Mouse (Mus musculus): Measurements from ENCODE around the gene Ppp1ca. TPM values are rescaled to one million over a fixed set of nuclear protein-coding genes. Genes with fewer than 3 reads are reported as not detected.
A peak's percentile ranks its signal among the peaks of the same experiment; 100 is the strongest.

Gene Ppp1ca
- polyA plus RNA-seq, 1 experiment, result 897 TPM

DNA sequence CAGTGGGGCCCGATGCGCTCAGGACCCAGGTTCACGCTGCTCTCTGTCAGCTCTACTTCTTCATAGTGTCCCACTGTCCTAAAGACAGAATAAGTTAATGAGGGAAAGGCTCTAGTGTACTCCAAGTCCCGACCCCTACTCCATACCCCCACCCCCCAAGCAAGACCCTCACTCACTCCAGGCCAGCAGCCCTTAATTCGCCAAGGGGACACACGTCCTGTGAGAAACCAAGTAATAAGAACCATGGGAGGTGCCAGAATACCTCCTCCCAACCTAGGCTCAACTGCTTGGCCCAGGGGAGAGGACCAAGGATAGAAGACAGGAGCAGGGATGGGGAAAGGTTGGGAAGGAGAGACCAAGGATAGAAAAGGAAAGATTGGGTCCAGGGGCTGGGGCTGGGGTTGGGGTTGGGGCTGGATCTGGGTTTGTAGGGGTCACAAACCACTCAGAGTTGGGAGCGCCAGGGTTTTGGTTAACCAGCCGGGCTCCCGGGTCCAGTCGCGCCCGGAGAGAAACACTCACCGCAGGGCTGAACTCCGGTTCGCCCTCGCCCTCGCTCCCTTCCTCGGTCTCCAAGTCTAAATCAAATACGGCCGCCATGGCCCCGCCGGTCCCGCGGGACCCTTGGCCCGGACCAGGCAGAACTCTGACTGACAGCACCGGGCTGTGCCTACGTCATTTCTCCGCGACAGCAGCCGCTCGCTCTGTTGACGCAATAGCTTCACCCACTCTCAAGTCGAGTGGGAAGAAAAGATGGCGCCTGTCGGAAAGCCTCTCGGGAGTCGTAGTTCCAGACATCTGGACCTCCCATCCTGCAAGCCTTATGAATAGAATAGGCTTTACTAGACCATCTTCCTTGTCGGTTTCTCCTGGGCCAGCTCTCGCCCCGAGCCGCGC lies 29.0 kb upstream of the Ppp1ca start, which contains the start of gene Rps6kb2:
Rps6kb2 (minus strand) TSS at position 709 of the 897 bp plus-strand sequence.
- peak; percentile 92 for DNase-seq
- Histone ChIP-seq H3K4me3 (ENCODE audit: control insufficient read depth, insufficient read depth, low read length) (peak within 1 kb of the TSS; percentile 66), H3K27me3 (ENCODE audit: control insufficient read depth, insufficient read depth, low read length) (no peaks in the 10 kb centered on the region), H3K4me1 (replicated peaks; ENCODE audit: control insufficient read depth, insufficient read depth, low read length) (peaks cover 9% of the 10 kb centered on the region), H3K36me3 (ENCODE audit: control insufficient read depth, insufficient read depth, low read length) (no peaks in the 10 kb centered on the region), H3K27ac (ENCODE audit: control insufficient read depth, insufficient read depth, low read length) (0 out of 2 replicates have a peak within 1 kb of the TSS, but pooled peaks have one; percentile 6)
- TF ChIP-seq CTCF (IDR thresholded peaks at IDR 0.05; ENCODE audit: borderline replicate concordance, control insufficient read depth, extremely low read depth, insufficient read depth, low read length, poor library complexity) (no peak), POLR2A (IDR thresholded peaks at IDR 0.05; ENCODE audit: control insufficient read depth, extremely low read depth, insufficient read depth, low read length, poor library complexity) (0 out of 2 replicates have a peak, but pooled peaks have one; percentile 39)
- 8% methylated on average over 42 of the region's 42 CpGs for WGBS

DNA sequence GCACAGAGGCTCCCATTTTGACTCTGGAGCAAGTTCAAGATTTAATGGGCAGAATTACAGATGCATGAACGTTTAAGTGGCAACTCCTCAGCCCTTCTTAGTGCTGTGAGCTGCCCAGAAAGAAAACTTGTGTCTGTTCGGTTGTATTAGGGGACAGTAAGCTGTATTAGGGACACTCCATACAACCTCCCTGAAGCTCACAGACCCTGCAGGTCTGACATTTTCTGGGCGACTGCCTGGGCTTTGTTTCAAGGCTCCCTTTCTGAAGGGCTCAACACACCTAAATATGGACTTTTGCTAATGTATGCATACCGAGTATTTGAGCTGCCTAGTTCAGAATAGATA lies 28.4 kb upstream of the Ppp1ca start:
- Histone ChIP-seq H3K27me3 (ENCODE audit: control insufficient read depth, insufficient read depth, low read length) (no peaks in the 10 kb centered on the region), H3K4me1 (replicated peaks; ENCODE audit: control insufficient read depth, insufficient read depth, low read length) (peaks cover 9% of the 10 kb centered on the region), H3K27ac (ENCODE audit: control insufficient read depth, insufficient read depth, low read length) (0 out of 2 replicates have a peak overlapping the region, but pooled peaks have one; percentile 6), H3K4me3 (ENCODE audit: control insufficient read depth, insufficient read depth, low read length) (peak overlapping the region; percentile 66), H3K36me3 (ENCODE audit: control insufficient read depth, insufficient read depth, low read length) (no peaks in the 10 kb centered on the region)
- no peak for DNase-seq
- TF ChIP-seq POLR2A (IDR thresholded peaks at IDR 0.05; ENCODE audit: control insufficient read depth, extremely low read depth, insufficient read depth, low read length, poor library complexity) (no peak), CTCF (IDR thresholded peaks at IDR 0.05; ENCODE audit: borderline replicate concordance, control insufficient read depth, extremely low read depth, insufficient read depth, low read length, poor library complexity) (no peak)
- WGBS, result 41% methylated on average over 4 of the region's 4 CpGs

- no peaks in the 10 kb centered on the region for H3K36me3 ChIP-seq (ENCODE audit: control insufficient read depth, insufficient read depth, low read length)
- DNase-seq, result no peak
- WGBS, result 97% methylated on average over 3 of the region's 3 CpGs
- no peak for TF ChIP-seq CTCF (IDR thresholded peaks at IDR 0.05; ENCODE audit: borderline replicate concordance, control insufficient read depth, extremely low read depth, insufficient read depth, low read length, poor library complexity)
- no peak overlapping the region for H3K27ac ChIP-seq (ENCODE audit: control insufficient read depth, insufficient read depth, low read length)
- peaks cover 9% of the 10 kb centered on the region for H3K4me1 ChIP-seq (replicated peaks; ENCODE audit: control insufficient read depth, insufficient read depth, low read length)
- no peak overlapping the region for H3K4me3 ChIP-seq (ENCODE audit: control insufficient read depth, insufficient read depth, low read length)
- no peaks in the 10 kb centered on the region for H3K27me3 ChIP-seq (ENCODE audit: control insufficient read depth, insufficient read depth, low read length)
Observed at GRCm38 (mm10) chr19:4164100-4164499, 27.8 kb upstream of the Ppp1ca start.

GRCm38 (mm10) chr19:4164721-4165120 lies 27.1 kb upstream of the Ppp1ca start:
- Histone ChIP-seq H3K27ac (ENCODE audit: control insufficient read depth, insufficient read depth, low read length) (no peak overlapping the region), H3K36me3 (ENCODE audit: control insufficient read depth, insufficient read depth, low read length) (no peaks in the 10 kb centered on the region), H3K4me3 (ENCODE audit: control insufficient read depth, insufficient read depth, low read length) (no peak overlapping the region), H3K27me3 (ENCODE audit: control insufficient read depth, insufficient read depth, low read length) (no peaks in the 10 kb centered on the region), H3K4me1 (replicated peaks; ENCODE audit: control insufficient read depth, insufficient read depth, low read length) (peaks cover 9% of the 10 kb centered on the region)
- DNase-seq, result no peak
- TF ChIP-seq CTCF (IDR thresholded peaks at IDR 0.05; ENCODE audit: borderline replicate concordance, control insufficient read depth, extremely low read depth, insufficient read depth, low read length, poor library complexity) (no peak), POLR2A (IDR thresholded peaks at IDR 0.05; ENCODE audit: control insufficient read depth, extremely low read depth, insufficient read depth, low read length, poor library complexity) (no peak)
- 87% methylated on average over 2 of the region's 2 CpGs for WGBS

DNA sequence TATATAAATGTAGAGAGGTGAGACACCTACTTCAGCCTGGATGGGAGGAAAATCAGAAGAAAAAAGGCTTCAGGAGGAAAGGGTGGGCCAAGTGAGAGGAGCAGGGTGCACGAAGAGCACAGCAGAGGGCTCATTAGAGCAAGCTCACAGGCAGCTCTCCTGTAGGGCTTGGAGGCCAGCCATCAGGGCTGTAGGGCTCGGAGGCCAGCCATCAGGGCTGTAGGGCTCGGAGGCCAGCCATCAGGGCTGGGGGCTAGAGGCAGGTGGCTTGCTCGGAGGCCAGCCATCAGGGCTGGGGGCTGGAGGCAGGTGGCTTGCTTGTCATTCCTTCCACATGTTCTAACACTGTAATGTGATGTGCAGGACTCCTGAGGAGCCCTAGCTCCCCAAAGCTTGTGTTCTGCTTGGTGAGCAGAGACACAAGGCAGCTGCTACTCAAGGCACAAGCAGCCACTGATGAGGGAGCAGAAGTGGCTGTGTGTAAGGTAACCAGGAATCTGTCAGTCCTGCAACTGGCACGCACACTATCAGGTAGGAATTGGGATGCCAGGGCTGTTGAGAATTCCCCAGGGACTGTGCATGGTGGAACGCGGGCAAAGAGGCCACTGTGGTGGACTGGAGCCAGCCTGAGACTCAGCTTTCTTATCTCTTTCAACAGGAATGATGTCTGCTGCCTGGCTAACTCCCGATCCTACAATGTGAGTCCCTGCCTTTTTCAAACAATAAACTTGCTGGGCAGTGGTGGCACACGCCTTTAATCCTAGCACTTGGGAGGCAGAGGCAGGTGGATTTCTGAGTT lies 25.0 kb upstream of the Ppp1ca start:
- TF ChIP-seq POLR2A (IDR thresholded peaks at IDR 0.05; ENCODE audit: control insufficient read depth, extremely low read depth, insufficient read depth, low read length, poor library complexity) (no peak), CTCF (IDR thresholded peaks at IDR 0.05; ENCODE audit: borderline replicate concordance, control insufficient read depth, extremely low read depth, insufficient read depth, low read length, poor library complexity) (no peak)
- Histone ChIP-seq H3K27me3 (ENCODE audit: control insufficient read depth, insufficient read depth, low read length) (no peaks in the 10 kb centered on the region), H3K27ac (ENCODE audit: control insufficient read depth, insufficient read depth, low read length) (no peak overlapping the region), H3K4me1 (replicated peaks; ENCODE audit: control insufficient read depth, insufficient read depth, low read length) (peaks cover 31% of the 10 kb centered on the region), H3K4me3 (ENCODE audit: control insufficient read depth, insufficient read depth, low read length) (no peak overlapping the region), H3K36me3 (ENCODE audit: control insufficient read depth, insufficient read depth, low read length) (no peaks in the 10 kb centered on the region)
- WGBS, result 95% methylated on average over 9 of the region's 9 CpGs
- DNase-seq, result no peak

- Histone ChIP-seq H3K27ac (ENCODE audit: control insufficient read depth, insufficient read depth, low read length) (peak overlapping the region; percentile 5; the same call in 1 of the 2 replicates), H3K4me3 (ENCODE audit: control insufficient read depth, insufficient read depth, low read length) (peak overlapping the region; percentile 50), H3K36me3 (ENCODE audit: control insufficient read depth, insufficient read depth, low read length) (no peaks in the 10 kb centered on the region), H3K27me3 (ENCODE audit: control insufficient read depth, insufficient read depth, low read length) (no peaks in the 10 kb centered on the region), H3K4me1 (replicated peaks; ENCODE audit: control insufficient read depth, insufficient read depth, low read length) (peaks cover 25% of the 10 kb centered on the region)
- WGBS, result 2% methylated on average over 43 of the region's 43 CpGs
- peak; percentile 99 for DNase-seq
- TF ChIP-seq POLR2A (IDR thresholded peaks at IDR 0.05; ENCODE audit: control insufficient read depth, extremely low read depth, insufficient read depth, low read length, poor library complexity) (peak; percentile 93), CTCF (IDR thresholded peaks at IDR 0.05; ENCODE audit: borderline replicate concordance, control insufficient read depth, extremely low read depth, insufficient read depth, low read length, poor library complexity) (peak; percentile 95)
Observed at GRCm38 (mm10) chr19:4169378-4169784, 22.5 kb upstream of the Ppp1ca start.
